Mouse (Mus musculus): ENCODE measurements around the gene Cd164l2. TPM values are rescaled to one million over a fixed set of nuclear protein-coding genes. Genes with fewer than 3 reads are reported as not detected.

Cd164l2 gene
- polyA plus RNA-seq, 1 experiment from 2014 or later: 2.2 TPM

- ATAC-seq (ENCODE audit: insufficient number of reproducible peaks, insufficient read depth, low FRiP score, low TSS enrichment): no peak
- Histone ChIP-seq H3K36me3 (peaks cover 37% of the 10 kb centered on the region), H3K9ac (0 out of 2 replicates have a peak overlapping the region, but pooled peaks have one; percentile 15), H3K27ac (no peak overlapping the region), H3K4me3 (no peak overlapping the region), H3K4me2 (replicated peaks) (peak overlapping the region; percentile 16; the same call in 1 of the 2 replicates), H3K9me3 (peaks cover 5% of the 10 kb centered on the region; the same call in 1 of the 2 replicates), H3K4me1 (peaks cover 4% of the 10 kb centered on the region; the same call in 1 of the 2 replicates), H3K27me3 (peaks cover 12% of the 10 kb centered on the region)
- 35% methylated on average over 10 of the region's 10 CpGs for WGBS
These were observed 49.9 kb downstream of the Cd164l2 start for GRCm38 (mm10) chr4:133261641-133262374.

- ATAC-seq (ENCODE audit: insufficient number of reproducible peaks, insufficient read depth, low FRiP score, low TSS enrichment): no peak
- Histone ChIP-seq H3K9ac (no peak overlapping the region), H3K36me3 (peaks cover 43% of the 10 kb centered on the region), H3K27ac (no peak overlapping the region), H3K27me3 (peaks cover 7% of the 10 kb centered on the region), H3K4me1 (peaks cover 2% of the 10 kb centered on the region; the same call in 1 of the 2 replicates), H3K9me3 (peaks cover 5% of the 10 kb centered on the region; the same call in 1 of the 2 replicates), H3K4me3 (no peak overlapping the region), H3K4me2 (replicated peaks) (no peak overlapping the region)
- WGBS: 59% methylated on average over 7 of the region's 7 CpGs
These were observed 50.4 kb downstream of the Cd164l2 start for GRCm38 (mm10) chr4:133262375-133262765.

- peaks cover 5% of the 10 kb centered on the region; the same call in 1 of the 2 replicates for H3K9me3 ChIP-seq
- H3K9ac ChIP-seq: 0 out of 2 replicates have a peak within 1 kb of the TSS, but pooled peaks have one; percentile 15
- no peak for ATAC-seq (ENCODE audit: insufficient number of reproducible peaks, insufficient read depth, low FRiP score, low TSS enrichment)
- no peak within 1 kb of the TSS; the same call in 1 of the 2 replicates for H3K4me2 ChIP-seq (replicated peaks)
- peaks cover 2% of the 10 kb centered on the region; the same call in 1 of the 2 replicates for H3K4me1 ChIP-seq
- peaks cover 48% of the 10 kb centered on the region for H3K36me3 ChIP-seq
- no peak within 1 kb of the TSS for H3K4me3 ChIP-seq
- WGBS: 38% methylated on average over 7 of the region's 7 CpGs
- H3K27me3 ChIP-seq: peaks cover 2% of the 10 kb centered on the region; the same call in 1 of the 2 replicates
- no peak within 1 kb of the TSS for H3K27ac ChIP-seq
These were observed 51.0 kb downstream of the Cd164l2 start, which contains the start of gene Sytl1 for GRCm38 (mm10) chr4:133262882-133263281. Gene Sytl1, minus strand, starts transcription at chr4:133263113.

- Histone ChIP-seq H3K27ac (no peak overlapping the region), H3K9ac (no peak overlapping the region), H3K36me3 (peaks cover 57% of the 10 kb centered on the region), H3K9me3 (peaks cover 5% of the 10 kb centered on the region; the same call in 1 of the 2 replicates), H3K4me1 (peaks cover 2% of the 10 kb centered on the region; the same call in 1 of the 2 replicates), H3K27me3 (no peaks in the 10 kb centered on the region), H3K4me3 (no peak overlapping the region), H3K4me2 (replicated peaks) (no peak overlapping the region)
- no peak for ATAC-seq (ENCODE audit: insufficient number of reproducible peaks, insufficient read depth, low FRiP score, low TSS enrichment)
- 90% methylated on average over 5 of the region's 5 CpGs for WGBS
These were observed 51.8 kb downstream of the Cd164l2 start for GRCm38 (mm10) chr4:133263756-133264155.

- ATAC-seq (ENCODE audit: insufficient number of reproducible peaks, insufficient read depth, low FRiP score, low TSS enrichment): no peak
These were observed 52.6 kb downstream of the Cd164l2 start for GRCm38 (mm10) chr4:133264559-133264958.

GRCm38 (mm10) chr4:133265297-133265696 lies 53.4 kb downstream of the Cd164l2 start:
- peaks cover 5% of the 10 kb centered on the region; the same call in 1 of the 2 replicates for H3K9me3 ChIP-seq
- H3K4me1 ChIP-seq: peaks cover 2% of the 10 kb centered on the region; the same call in 1 of the 2 replicates
- H3K27me3 ChIP-seq: no peaks in the 10 kb centered on the region
- no peak overlapping the region for H3K4me2 ChIP-seq (replicated peaks)
- H3K4me3 ChIP-seq: no peak overlapping the region
- no peak for ATAC-seq (ENCODE audit: insufficient number of reproducible peaks, insufficient read depth, low FRiP score, low TSS enrichment)
- H3K27ac ChIP-seq: no peak overlapping the region
- WGBS: 92% methylated on average over 3 of the region's 3 CpGs
- H3K36me3 ChIP-seq: peaks cover 69% of the 10 kb centered on the region
- no peak overlapping the region for H3K9ac ChIP-seq

More at GRCm38 (mm10) chr4:133264559-133264958, 52.6 kb downstream of the Cd164l2 start:
- Histone ChIP-seq H3K27me3 (no peaks in the 10 kb centered on the region), H3K4me1 (peaks cover 2% of the 10 kb centered on the region; the same call in 1 of the 2 replicates), H3K4me3 (no peak overlapping the region), H3K9ac (no peak overlapping the region), H3K36me3 (peaks cover 65% of the 10 kb centered on the region), H3K9me3 (peaks cover 5% of the 10 kb centered on the region; the same call in 1 of the 2 replicates), H3K27ac (no peak overlapping the region), H3K4me2 (replicated peaks) (no peak overlapping the region)
- 98% methylated on average over 2 of the region's 2 CpGs for WGBS

- Histone ChIP-seq H3K9me3 (peaks cover 5% of the 10 kb centered on the region; the same call in 1 of the 2 replicates), H3K27me3 (no peaks in the 10 kb centered on the region), H3K4me1 (peaks cover 2% of the 10 kb centered on the region; the same call in 1 of the 2 replicates), H3K4me2 (replicated peaks) (no peak overlapping the region), H3K4me3 (no peak overlapping the region), H3K9ac (no peak overlapping the region), H3K27ac (no peak overlapping the region), H3K36me3 (peaks cover 72% of the 10 kb centered on the region)
- no peak for ATAC-seq (ENCODE audit: insufficient number of reproducible peaks, insufficient read depth, low FRiP score, low TSS enrichment)
- WGBS: 90% methylated on average over 4 of the region's 4 CpGs
These were observed 53.8 kb downstream of the Cd164l2 start for GRCm38 (mm10) chr4:133265759-133266158.

GRCm38 (mm10) chr4:133266248-133266880 lies 54.4 kb downstream of the Cd164l2 start:
- ATAC-seq (ENCODE audit: insufficient number of reproducible peaks, insufficient read depth, low FRiP score, low TSS enrichment): no peak
- Histone ChIP-seq H3K4me3 (no peak overlapping the region), H3K36me3 (peaks cover 74% of the 10 kb centered on the region), H3K27ac (no peak overlapping the region), H3K9me3 (peaks cover 5% of the 10 kb centered on the region; the same call in 1 of the 2 replicates), H3K27me3 (no peaks in the 10 kb centered on the region), H3K9ac (no peak overlapping the region), H3K4me1 (peaks cover 2% of the 10 kb centered on the region; the same call in 1 of the 2 replicates), H3K4me2 (replicated peaks) (no peak overlapping the region)
- whole genome bisulfite sequencing: 94% methylated on average over 12 of the region's 12 CpGs

GRCm38 (mm10) chr4:133268931-133269330 lies 57.0 kb downstream of the Cd164l2 start:
- Histone ChIP-seq H3K4me2 (replicated peaks) (no peak overlapping the region), H3K27me3 (no peaks in the 10 kb centered on the region), H3K4me3 (no peak overlapping the region), H3K27ac (no peak overlapping the region), H3K9ac (no peak overlapping the region), H3K4me1 (no peaks in the 10 kb centered on the region), H3K36me3 (peaks cover 68% of the 10 kb centered on the region), H3K9me3 (peaks cover 5% of the 10 kb centered on the region; the same call in 1 of the 2 replicates)
- no peak for ATAC-seq (ENCODE audit: insufficient number of reproducible peaks, insufficient read depth, low FRiP score, low TSS enrichment)
- 91% methylated on average over 3 of the region's 3 CpGs for WGBS

- no peak overlapping the region for H3K9ac ChIP-seq
- no peak overlapping the region for H3K4me3 ChIP-seq
- no peak for ATAC-seq (ENCODE audit: insufficient number of reproducible peaks, insufficient read depth, low FRiP score, low TSS enrichment)
- no peak overlapping the region for H3K4me2 ChIP-seq (replicated peaks)
- H3K36me3 ChIP-seq: peaks cover 63% of the 10 kb centered on the region
- H3K27me3 ChIP-seq: no peaks in the 10 kb centered on the region
- no peak overlapping the region for H3K27ac ChIP-seq
- H3K4me1 ChIP-seq: no peaks in the 10 kb centered on the region
- WGBS: 90% methylated on average over 3 of the region's 3 CpGs
- peaks cover 1% of the 10 kb centered on the region; the same call in 1 of the 2 replicates for H3K9me3 ChIP-seq
These were observed 57.7 kb downstream of the Cd164l2 start for GRCm38 (mm10) chr4:133269596-133269995.

GRCm38 (mm10) chr4:133270929-133271328 lies 59.0 kb downstream of the Cd164l2 start:
- WGBS: 88% methylated on average over 9 of the region's 9 CpGs
- Histone ChIP-seq H3K4me2 (replicated peaks) (no peak overlapping the region), H3K36me3 (peaks cover 49% of the 10 kb centered on the region), H3K4me3 (no peak overlapping the region), H3K9ac (no peak overlapping the region), H3K4me1 (peaks cover 4% of the 10 kb centered on the region; the same call in 1 of the 2 replicates), H3K27me3 (no peaks in the 10 kb centered on the region), H3K9me3 (no peaks in the 10 kb centered on the region), H3K27ac (no peak overlapping the region)
- ATAC-seq (ENCODE audit: insufficient number of reproducible peaks, insufficient read depth, low FRiP score, low TSS enrichment): no peak
